Mouse (Mus musculus) cerebellum, postnatal 14 days (tissue): ENCODE measurements at regions not wholly inside any gene's neighbourhood (a gene's known extent, or its start where the extent isn't known, plus 50 kb on each side); places are given as distances from the start of the nearest gene placed in this dataset.

Source experiments
- DNase-seq, 2 experiments: peaks; one replicate each; pipeline ENCODE4 v3.0.0; 2021; ENCODE audit warnings: mixed read lengths in 2 of 2

DNA sequence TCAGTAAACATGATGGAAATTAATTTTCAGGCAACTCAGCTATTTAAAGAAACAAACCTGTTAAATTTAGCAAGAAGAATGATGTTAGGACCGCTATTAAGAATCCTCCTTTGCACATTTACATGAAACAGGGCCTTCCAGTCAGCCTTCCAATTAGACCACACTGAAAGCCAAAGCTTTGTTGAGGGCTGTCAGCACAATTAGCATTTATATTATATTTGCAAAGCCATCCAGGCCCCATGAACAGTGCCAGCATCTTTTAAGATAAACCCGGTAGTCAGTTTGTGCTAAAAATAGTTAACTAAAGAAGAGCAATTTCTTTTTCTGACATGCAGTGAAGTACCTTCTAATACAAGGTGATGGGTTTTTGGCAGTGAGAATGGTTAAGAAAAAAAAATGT lies 495.1 kb downstream of the Kcna4 start:
- DNase-seq, result peak in 1 of 2 experiments; percentile 5

GRCm38 (mm10) chr2:107796930-107797329 lies 506.5 kb downstream of the Kcna4 start:
- DNase-seq, result no peak

DNA sequence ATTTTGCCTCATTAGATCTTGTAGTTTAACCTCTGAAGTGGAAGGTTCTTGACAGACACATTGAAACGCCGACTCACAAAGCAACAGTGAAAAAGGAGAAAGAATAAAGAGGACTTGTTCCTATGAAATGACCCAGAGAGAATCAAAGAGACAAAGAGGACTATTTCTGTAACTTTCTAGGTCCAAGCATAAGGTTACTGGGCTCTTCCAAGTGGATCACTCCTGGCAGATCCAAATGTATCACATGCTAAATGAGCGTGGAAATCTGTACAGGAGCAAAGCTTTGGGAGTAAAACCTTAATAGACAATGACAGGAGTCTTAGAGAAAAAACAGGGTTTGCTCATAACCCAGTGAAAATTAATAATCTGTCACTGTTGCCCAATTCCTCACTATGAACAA lies 522.8 kb downstream of the Kcna4 start:
- no peak for DNase-seq

GRCm38 (mm10) chr2:107813992-107814391 lies 523.6 kb downstream of the Kcna4 start:
- DNase-seq, result no peak
